ENCODE assay signal across 11 mouse cellular contexts in the genomic region with DNA sequence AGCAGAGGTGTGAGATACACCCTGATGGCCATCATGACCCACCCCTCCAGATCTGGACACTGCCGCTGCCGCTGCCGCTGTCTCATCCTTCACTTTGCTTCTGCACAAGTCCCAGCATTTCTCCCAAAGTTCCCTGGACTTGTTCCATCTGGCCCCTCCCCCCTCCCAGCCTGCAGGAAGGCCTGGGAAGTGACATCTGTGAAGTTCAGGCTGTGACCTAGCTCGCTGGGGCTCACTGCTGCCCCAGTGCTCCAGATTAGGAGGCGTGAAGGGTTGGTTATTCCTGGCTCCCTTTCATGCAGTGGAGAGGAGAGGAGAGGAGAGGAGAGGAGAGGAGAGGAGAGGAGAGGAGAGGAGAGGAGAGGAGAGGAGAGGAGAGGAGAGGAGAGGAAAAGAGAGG. TPM values are rescaled to one million over a fixed set of nuclear protein-coding genes. Genes with fewer than 3 reads are reported as not detected.
DNase-seq lines count a peak whose midpoint lies in the region; ATAC-seq and TF ChIP-seq lines count a peak whose summit lies in the region.
"Had no signal": no experiment of that assay in that cellular context is flagged by ENCODE, and none has a peak within 500 bp of the region (broad histone marks: within the 10 kb centered on the region; RNA-seq: fewer than 3 reads in every experiment).

No protein-coding gene starts in this region.

- peak; percentile 28 for DNase-seq in adrenal gland, postnatal 10 days
- DNase-seq in adrenal gland, postnatal 25 days = no peak
- peak; percentile 23 for DNase-seq in limb, embryonic 11.5 days (ENCODE audit: low spot score)
- no peak for DNase-seq in limb, embryonic 10.5 days (ENCODE audit: low spot score)
- peak; percentile 14 for DNase-seq in heart, adult 8-10 months (ENCODE audit: low spot score)
- peak; percentile 24 for DNase-seq in liver, postnatal 0 days
- DNase-seq in layer of hippocampus, postnatal 14 days (ENCODE audit: low spot score in 2 of 2) = no peak
- DNase-seq: liver, embryonic 13.5 days had no signal

- no peak overlapping the region for H3K27ac ChIP-seq in limb, embryonic 11.5 days (replicated peaks; ENCODE audit: low read depth, low read length)
- no peak overlapping the region for H3K27ac ChIP-seq in limb, embryonic 10.5 days
- no peak overlapping the region for H3K27ac ChIP-seq in liver, postnatal 0 days (ENCODE audit: low read depth)
- H3K27ac ChIP-seq: forebrain, embryonic 10.5 days; liver, embryonic 13.5 days had no signal

- H3K27me3 ChIP-seq in limb, embryonic 11.5 days (ENCODE audit: control insufficient read depth, insufficient read depth, low read length) = no peaks in the 10 kb centered on the region
- no peaks in the 10 kb centered on the region for H3K27me3 ChIP-seq in limb, embryonic 10.5 days (ENCODE audit: low read depth, poor library complexity, severe bottlenecking)
- no peaks in the 10 kb centered on the region for H3K27me3 ChIP-seq in liver, postnatal 0 days (ENCODE audit: insufficient read depth, low read length)
- H3K27me3 ChIP-seq: liver, embryonic 13.5 days had no signal

- TF ChIP-seq CTCF in liver, postnatal 0 days (IDR thresholded peaks at IDR 0.05; ENCODE audit: low read depth) = no peak

- no peak overlapping the region for H3K9ac ChIP-seq in limb, embryonic 11.5 days (ENCODE audit: low read length)
- H3K9ac ChIP-seq in liver, postnatal 0 days (replicated peaks) = no peak overlapping the region
- H3K9ac ChIP-seq: liver, embryonic 13.5 days had no signal

- no peak overlapping the region for H3K4me3 ChIP-seq in limb, embryonic 11.5 days (ENCODE audit: low read depth, low read length)
- no peak overlapping the region for H3K4me3 ChIP-seq in limb, embryonic 10.5 days
- H3K4me3 ChIP-seq in liver, postnatal 0 days (ENCODE audit: low read depth, low read length) = no peak overlapping the region
- H3K4me3 ChIP-seq: forebrain, embryonic 10.5 days; liver, embryonic 13.5 days had no signal

- H3K36me3 ChIP-seq in limb, embryonic 11.5 days (ENCODE audit: control insufficient read depth, insufficient read depth, low read length) = no peaks in the 10 kb centered on the region
- H3K36me3 ChIP-seq in limb, embryonic 10.5 days = no peaks in the 10 kb centered on the region
- H3K36me3 ChIP-seq in liver, postnatal 0 days (replicated peaks; ENCODE audit: insufficient read depth, low read length) = no peaks in the 10 kb centered on the region
- H3K36me3 ChIP-seq: forebrain, embryonic 10.5 days; liver, embryonic 13.5 days had no signal

- no peaks in the 10 kb centered on the region; the same call in 1 of the 2 replicates for H3K4me1 ChIP-seq in limb, embryonic 11.5 days (ENCODE audit: control insufficient read depth, insufficient read depth, low read length)
- peaks cover 6% of the 10 kb centered on the region for H3K4me1 ChIP-seq in limb, embryonic 10.5 days
- no peaks in the 10 kb centered on the region for H3K4me1 ChIP-seq in liver, postnatal 0 days (ENCODE audit: insufficient read depth)
- H3K4me1 ChIP-seq: liver, embryonic 13.5 days had no signal

- TF ChIP-seq EP300 in liver, postnatal 0 days (IDR thresholded peaks at IDR 0.05; ENCODE audit: low read depth) = no peak

- no peaks in the 10 kb centered on the region for H3K9me3 ChIP-seq in limb, embryonic 11.5 days (ENCODE audit: control insufficient read depth, low read length)
- H3K9me3 ChIP-seq in limb, embryonic 10.5 days (replicated peaks) = no peaks in the 10 kb centered on the region
- H3K9me3 ChIP-seq in liver, postnatal 0 days (ENCODE audit: low read length) = no peaks in the 10 kb centered on the region
- H3K9me3 ChIP-seq: forebrain, embryonic 10.5 days; liver, embryonic 13.5 days had no signal

- H3K4me2 ChIP-seq in limb, embryonic 11.5 days (ENCODE audit: low read depth, severe bottlenecking) = no peak overlapping the region
- no peak overlapping the region for H3K4me2 ChIP-seq in liver, postnatal 0 days (ENCODE audit: low read depth, low read length)
- H3K4me2 ChIP-seq: liver, embryonic 13.5 days had no signal

- ATAC-seq in limb, embryonic 11.5 days (ENCODE audit: insufficient number of reproducible peaks, low FRiP score, low TSS enrichment, low read depth) = no peak
- no peak for ATAC-seq in liver, postnatal 0 days
- no peak for ATAC-seq in megakaryocyte, adult 5-6 weeks (ENCODE audit: poor library complexity, severe bottlenecking)

- WGBS in limb, embryonic 11.5 days = 46% methylated on average over 5 of the region's 5 CpGs
- 55% methylated on average over 5 of the region's 5 CpGs for WGBS in limb, embryonic 10.5 days
- 68% methylated on average over 5 of the region's 5 CpGs for WGBS in liver, postnatal 0 days (ENCODE audit: insufficient replicate concordance)

RNA-seq across cellular contexts. Expression of gene Pou2f3, which starts 30.6 kb away (rescaled TPM):
- not detected for total RNA-seq in adrenal gland, postnatal 10 days (2021)
- not detected in 2 replicates for total RNA-seq in adrenal gland, postnatal 25 days (2021)
- polyA plus RNA-seq in limb, embryonic 11.5 days (2014; fragmentation: Nextera tagmentation; extraction: Ambion mirVana) = not detected in 2 replicates
- polyA plus RNA-seq in limb, embryonic 10.5 days (2016; fragmentation: Nextera tagmentation; extraction: Ambion mirVana) = 0.08 TPM in 1 of 2 replicates, not detected in the other
- not detected for total RNA-seq in heart, adult 8-10 months (2022)
- 0.05 TPM in 1 of 2 replicates, not detected in the other for polyA plus RNA-seq in liver, postnatal 0 days (2015; fragmentation: Nextera tagmentation; extraction: Ambion mirVana)
- total RNA-seq in megakaryocyte, adult 5-6 weeks (2015) = not detected in 2 replicates
- total RNA-seq in megakaryocyte, adult 5-6 weeks (2017) = not detected in 2 replicates
- total RNA-seq in layer of hippocampus, postnatal 14 days (2021) = not detected
- total RNA-seq: common myeloid progenitor, adult 5-6 weeks had no signal
- polyA plus RNA-seq: forebrain, embryonic 10.5 days; liver, embryonic 13.5 days had no signal

Comparison
In these comparisons a context has a peak if more than half of its experiments do, and no peak if none do; other contexts are left out.
1. DNase-seq: peak in adrenal gland, postnatal 10 days (single experiment), limb, embryonic 11.5 days (single experiment), heart, adult 8-10 months (single experiment) and liver, postnatal 0 days (single experiment); none in adrenal gland, postnatal 25 days (single experiment), limb, embryonic 10.5 days (single experiment) and layer of hippocampus, postnatal 14 days (0 of 2).